Mouse (Mus musculus) layer of hippocampus, adult 9-10 months (tissue): ENCODE data around the gene Fryl.

Experiments used
- DNase-seq: peaks from one replicate; pipeline ENCODE4 v3.0.0; 2022; ENCODE audit warnings: low spot score

The Fryl gene

DNA sequence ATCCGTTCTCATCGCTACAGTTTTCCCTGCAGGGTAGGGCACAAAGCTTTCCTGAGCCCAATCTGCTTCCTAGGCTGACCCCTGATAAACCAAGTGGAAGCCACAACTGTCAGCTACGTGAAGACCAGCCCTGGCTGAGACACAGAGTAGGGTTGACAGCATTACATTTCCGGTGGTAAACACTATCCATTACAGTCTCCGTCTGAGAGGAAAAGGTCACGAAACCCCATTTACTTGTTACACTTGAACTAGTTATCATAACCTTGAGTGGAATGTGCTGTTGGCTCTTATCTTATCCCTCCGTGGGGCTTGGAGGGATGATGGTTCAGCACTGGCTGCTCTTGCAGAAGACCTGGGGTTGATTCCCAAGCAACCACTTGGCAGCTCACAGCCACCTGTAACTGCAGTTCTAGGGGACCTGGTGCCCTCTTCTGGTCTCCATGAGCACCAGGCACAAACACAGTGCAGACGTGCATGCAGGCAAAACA, 62.3 kb downstream of the Fryl start:
- DNase-seq = no peak

DNA sequence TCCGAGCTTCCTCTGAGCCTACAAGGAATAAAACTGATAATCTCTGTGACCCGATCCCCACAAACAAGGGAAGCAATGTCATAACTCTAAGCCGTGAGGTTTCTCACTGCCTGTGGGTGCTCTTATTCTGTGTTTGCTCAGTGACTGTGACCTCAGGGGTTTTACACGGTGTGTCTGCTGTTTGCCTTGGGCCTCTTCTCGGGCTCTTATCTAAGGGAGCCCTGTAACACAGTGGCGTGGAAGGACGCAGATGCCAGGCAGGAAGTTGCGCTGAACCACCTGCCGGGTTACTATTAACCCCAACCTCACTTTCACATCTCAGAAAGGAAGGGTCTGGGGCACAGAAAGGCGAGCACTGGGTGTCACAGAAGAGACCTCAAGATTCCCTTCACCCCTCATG, 62.8 kb downstream of the Fryl start:
- DNase-seq = no peak

DNA sequence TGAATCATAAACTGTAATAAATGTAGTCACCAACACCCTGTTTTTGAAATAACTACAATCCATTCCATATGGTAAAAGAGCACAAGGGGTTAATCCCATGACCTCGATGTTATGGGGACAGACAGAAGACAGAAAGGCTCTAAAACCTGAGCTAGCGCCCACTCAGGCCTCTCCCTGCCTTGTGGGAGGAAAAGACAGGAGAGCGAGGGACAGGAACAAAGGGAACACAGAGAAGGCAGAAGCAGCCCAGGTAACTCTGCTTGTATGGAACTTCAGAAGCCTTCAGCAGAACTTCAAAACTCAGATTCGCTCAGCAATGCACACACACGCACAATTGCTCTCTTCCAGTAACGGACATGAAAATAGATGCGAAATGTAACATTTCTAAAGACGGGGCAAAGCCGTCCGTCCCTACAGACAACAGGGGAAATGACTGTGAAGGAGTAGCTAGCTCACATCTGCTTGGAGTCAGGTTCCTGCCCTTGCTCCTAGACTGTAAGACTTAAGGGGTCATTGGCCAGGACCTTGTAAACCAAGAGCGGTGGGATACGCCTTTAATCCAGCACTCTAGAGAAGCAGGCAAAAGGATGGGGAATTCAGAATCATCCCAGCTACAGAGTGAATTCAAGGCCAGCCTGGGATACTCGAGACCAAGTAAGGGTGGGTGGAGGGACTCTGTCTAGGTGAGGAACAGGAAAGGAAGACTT, 63.4 kb downstream of the Fryl start:
- DNase-seq = no peak

DNA sequence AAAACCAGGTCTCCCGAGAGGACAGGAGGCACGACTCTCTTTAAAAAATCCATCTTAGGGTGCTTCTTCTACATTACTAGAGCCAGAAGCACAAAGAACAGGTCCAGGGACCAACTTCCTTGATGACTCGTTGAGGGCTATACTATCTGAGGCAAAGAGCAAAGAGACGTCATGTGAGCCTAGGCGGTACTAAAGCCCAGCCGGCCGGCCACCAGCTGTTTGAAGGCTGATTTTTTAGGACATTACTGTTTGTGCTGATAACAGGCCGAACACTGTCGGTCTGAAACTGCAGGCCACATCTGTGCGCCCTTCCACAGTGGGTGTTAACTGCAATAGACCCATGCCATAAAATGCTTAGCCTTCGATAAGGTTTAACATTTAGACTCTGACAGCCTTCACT, 64.7 kb downstream of the Fryl start:
- no peak for DNase-seq

DNA sequence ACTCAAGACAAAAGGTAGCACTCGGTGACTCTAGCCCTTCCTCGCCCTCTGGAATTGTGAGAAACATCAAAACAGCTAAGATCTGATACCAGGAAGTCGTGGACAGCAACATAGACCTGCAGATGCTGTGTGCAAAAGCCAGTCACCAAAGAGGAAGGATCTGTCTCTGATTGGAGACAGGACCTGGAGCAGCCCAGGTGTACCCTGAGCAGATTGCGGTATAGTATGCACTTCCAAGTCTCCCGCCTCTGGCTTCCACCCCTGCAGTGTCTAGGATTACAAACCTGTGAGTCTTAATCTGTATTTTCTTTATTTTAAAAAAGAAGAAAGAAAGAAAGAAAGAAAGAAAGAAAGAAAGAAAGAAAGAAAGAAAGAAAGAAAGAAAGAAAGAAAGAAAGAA, 66.3 kb downstream of the Fryl start:
- DNase-seq = no peak

DNA sequence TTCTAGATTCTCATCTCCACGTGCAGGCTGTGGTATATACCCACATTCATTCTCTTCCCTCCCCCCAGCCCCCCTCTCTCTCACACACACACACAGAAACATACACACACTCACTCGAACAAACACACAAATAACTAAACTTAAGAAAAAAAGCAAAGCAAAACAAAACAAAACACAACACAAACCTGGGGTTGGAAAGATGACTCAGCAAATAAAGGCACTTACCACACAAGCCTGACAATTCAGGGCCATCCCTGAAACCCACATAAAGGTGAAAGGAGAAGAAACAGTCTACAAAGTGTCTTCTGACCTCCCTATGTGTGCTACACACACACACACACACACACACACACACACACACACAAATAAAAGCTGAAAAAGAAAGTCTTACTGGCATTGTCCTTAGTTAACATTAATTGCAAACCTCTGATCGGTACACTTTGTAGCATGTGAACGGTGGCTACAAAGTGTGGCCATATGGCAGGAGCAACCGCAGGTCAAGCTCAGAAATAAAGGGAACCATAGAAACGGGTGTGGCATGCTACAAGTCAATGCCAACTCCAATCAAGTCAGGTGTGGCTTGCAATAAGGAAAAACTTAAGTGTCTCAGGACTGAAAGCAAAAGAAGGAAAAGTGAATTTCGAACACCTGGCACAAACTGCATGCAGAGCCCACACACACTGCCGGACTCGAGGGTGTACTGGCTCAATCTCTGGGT, 66.8 kb downstream of the Fryl start:
- DNase-seq = no peak

DNA sequence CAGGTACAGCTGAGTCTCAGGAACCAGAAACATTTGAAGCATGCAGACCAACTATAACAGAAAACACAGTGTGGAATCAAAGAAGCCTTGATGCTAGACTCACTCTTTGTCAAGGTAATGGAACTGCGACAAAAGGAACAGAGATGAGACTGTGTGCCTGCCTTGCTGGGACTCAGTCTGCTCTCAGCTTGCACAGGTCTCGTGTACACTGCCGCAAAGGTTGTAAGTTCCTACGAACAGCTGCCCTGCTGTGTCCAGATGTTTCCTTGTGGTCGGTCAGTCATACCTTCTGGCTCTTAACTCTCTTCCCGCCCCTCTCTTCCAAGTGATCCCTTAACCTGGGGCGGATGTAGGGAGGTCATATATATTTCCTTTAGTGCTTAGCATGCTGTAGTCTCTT, 67.8 kb downstream of the Fryl start:
- no peak for DNase-seq

DNA sequence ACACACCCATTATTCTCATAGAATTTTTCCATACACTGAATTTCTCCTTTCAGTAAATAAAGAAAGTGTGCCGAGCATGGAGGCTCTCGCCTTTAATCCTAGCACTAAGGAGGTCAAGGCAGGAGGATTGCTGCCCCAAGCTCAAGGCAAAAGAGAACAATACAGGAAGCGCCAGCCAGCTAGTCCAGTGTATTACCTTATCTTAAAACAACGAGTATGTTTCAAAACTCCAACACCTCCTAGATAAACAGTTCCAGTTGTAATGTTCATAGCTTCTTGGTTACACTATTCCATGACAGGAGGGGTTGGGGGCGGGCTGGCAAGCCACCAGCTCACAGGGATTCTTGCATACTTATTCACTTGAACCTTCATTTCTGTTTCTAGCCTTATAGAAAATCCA, 68.3 kb downstream of the Fryl start:
- DNase-seq = no peak

DNA sequence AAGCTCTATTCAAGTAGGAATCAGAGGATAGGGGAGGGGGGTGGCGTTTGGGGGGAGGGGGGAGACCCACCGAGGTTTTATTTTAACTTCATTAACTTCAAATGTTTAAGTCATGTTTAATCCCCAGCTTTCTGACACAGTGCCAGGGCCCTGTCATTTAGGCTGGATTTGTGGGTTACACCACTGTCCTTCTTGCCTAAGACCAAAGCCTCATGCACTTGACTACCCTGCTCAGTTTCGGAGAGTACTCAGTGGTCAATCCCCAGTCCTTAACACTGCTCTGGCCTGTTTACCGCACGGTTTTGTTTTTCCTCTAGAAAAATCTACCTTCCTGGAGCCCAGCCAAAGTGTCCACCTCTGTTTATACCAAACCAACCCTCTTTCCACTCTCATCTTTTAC, 69.5 kb downstream of the Fryl start:
- DNase-seq = no peak

DNA sequence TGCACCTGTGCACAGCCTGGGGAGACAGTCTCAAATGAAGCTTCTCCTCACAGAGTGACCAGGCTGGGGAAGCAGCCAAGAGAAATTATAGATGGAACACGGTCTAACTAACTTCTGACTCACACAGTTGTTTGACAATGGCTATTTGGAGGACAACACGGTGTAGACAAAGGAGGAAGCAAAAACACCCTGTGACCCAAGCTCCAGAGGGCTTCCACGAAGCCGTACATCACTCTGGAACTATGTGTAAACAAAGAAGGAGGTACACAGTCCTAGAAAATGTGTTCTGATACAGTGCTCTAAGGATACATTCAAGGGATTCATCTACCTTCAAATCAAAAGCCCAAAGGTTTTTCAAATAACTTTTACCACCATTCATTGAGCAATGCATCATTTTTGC, 71.0 kb downstream of the Fryl start:
- no peak for DNase-seq

DNA sequence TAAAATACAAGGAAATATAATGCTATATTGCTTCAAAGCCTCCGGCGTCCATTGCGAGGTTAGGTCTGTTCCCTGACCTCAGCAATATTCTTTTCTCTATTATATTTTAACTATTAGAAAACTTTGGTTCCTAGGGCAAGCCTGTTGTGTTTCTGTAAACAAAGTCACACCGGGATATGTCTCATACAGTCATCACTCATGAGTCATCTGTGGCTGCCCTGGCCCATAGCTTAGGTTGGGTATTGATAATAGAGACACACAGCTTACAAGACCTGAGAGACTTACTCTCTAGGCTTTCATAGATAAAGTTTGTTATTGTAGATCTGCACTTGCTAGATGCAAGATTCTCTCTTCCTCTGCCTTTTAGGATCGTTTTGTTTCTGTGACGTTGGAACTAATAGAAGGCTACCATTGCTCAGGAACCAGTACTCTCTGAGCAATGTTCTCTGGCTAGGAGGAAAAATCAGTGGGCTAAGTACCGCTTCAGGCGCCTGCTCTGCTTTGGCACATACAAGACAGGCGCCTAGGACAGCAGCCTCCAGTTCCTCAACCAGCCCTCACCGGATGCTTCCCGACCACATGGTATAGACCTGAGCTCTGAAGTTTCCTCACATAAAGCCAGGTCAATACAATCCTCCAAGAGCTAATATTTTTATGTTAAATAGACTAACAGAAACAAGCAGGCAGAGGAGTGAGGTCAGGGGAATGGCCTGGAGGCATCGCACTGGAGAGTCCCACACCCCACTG, 73.5 kb downstream of the Fryl start:
- DNase-seq = no peak

DNA sequence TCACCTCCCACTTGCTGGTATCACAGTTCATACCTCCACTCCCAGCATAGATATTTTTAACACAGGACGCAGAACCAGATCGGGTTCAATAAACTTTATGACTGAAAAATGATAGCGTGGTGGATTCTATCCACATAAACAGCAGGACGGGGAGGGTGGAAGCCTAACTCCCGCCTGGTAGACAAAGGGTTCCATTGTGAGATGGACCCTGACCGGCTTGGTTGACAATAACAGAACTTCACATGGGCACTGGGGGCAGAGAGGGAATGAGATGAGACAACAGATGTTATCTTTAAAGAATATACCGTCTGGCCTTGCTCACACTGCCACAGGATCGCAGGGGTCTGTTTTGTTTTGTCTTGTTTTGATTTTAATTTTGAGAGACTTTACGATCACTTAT, 74.2 kb downstream of the Fryl start:
- no peak for DNase-seq

DNA sequence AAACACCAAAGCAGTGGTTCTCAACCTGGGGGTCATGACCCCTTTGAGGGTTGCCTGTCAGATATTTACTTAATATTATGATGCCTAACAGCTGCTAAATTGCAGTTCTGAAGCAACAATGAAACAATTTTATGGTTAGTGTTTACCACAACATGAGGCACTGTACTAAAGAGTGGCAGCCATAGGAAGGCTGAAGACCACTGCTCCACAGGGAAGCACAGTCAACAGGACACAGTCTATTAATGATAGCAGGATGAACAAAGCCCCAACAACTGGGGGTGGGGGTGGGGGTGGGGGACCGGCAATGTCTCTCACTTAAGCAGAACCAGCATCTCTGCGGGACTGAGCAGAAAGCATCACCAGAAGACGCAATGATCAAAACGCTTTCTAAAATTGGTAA, 80.1 kb downstream of the Fryl start:
- no peak for DNase-seq

DNA sequence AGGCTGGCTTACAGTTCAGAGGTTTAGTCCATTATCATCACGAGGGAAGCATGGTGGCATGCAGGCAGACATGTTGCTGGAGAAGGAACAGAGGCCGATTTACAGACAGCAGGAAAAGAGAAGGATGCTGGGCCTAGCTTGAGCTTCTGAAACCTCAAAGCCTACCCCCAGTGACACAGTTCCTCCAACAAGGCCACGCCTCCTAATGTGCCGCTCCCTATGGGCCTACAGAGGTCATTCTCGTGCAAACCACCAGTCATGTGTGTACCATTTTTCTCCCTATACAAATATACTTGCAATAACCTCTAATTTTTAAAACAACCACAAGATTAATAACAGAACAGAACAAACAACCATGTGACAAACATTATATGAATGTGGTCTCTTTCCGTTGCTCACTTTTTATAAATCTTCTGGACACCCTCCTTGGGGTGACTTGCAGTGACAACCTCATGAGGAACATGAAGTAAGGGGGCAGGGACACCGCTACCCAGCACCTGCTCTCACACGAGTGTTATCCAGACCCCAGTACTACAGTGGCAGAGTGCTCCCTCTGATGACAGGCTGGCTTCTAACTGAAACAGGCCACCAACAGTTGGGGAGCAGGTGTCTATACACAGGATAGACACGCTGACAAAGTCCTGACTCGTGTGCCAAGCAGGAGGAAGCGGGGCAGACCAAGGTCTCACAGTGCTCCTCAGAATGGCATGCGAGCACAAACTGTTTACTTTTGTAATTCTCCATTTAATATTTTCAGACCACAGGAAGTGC, 80.9 kb downstream of the Fryl start:
- no peak for DNase-seq

DNA sequence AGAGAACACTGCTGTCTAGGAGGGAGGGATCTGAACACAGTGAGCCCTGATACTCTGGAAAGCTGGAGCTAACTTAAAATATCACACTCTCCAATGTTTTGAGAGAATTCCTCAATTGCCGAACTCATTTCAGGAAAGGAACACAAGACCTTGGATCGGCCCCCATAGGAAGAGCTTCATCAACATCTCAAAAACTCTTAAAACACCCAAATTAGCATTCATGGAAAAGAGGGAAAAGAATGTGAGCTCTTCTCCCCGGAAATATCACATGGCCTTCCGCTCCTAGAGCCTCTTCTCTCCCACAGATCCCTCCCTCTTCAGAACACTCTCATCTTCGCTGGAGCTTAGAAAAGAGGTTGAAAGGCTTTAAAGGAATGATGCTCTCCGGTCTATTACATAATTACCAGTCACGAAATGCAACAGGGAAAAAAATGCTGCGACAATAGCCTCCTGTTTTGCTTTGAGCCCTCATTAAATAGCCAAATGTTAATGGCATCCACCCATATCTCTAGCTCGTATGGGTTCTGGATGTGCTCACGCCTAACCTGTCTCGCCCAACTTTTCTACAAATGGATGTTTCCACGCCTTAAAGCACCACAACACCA, 84.4 kb downstream of the Fryl start:
- DNase-seq = no peak

DNA sequence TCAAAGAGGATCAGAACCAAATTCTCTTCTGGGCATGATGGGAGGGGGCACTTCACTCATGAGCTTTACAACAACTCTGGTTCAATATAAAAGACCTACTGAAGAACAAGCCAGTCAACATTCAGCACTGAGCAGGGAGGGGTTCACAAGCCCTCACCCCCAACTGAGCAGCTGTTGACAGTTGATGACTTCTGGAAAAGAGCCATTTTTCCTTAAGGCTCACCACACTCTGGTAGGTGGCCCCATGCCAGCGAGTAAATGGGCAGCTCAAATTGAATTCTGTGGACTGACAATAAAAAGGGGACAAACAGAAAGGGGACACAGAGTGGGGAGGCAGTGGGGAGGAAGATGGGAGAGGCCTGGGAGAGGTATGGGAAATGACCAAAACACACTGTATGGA, 85.2 kb downstream of the Fryl start:
- DNase-seq = no peak

DNA sequence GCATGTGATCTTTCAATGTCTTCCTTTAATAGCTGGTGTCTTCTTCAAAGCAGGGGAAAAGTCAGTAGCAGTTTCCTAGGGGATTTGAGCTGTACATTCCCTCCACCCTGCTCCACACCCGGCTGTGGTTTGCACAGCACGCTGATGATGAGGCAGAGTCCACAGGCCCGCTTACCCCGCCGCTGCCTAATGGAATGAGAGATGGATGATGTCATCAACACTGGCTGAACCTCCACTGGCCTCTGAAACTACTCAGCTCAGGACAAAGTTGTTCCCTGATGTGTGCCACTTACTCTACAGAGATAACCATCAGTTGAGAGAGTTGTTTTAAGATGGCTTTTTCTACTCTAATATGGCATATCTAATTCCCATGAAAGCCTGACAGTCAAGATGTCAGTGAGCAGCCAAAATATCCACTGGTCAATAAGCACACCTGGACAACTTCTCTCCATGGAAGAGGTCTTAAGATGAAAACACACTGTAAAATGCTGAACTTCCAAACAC, 87.6 kb downstream of the Fryl start:
- DNase-seq = no peak

DNA sequence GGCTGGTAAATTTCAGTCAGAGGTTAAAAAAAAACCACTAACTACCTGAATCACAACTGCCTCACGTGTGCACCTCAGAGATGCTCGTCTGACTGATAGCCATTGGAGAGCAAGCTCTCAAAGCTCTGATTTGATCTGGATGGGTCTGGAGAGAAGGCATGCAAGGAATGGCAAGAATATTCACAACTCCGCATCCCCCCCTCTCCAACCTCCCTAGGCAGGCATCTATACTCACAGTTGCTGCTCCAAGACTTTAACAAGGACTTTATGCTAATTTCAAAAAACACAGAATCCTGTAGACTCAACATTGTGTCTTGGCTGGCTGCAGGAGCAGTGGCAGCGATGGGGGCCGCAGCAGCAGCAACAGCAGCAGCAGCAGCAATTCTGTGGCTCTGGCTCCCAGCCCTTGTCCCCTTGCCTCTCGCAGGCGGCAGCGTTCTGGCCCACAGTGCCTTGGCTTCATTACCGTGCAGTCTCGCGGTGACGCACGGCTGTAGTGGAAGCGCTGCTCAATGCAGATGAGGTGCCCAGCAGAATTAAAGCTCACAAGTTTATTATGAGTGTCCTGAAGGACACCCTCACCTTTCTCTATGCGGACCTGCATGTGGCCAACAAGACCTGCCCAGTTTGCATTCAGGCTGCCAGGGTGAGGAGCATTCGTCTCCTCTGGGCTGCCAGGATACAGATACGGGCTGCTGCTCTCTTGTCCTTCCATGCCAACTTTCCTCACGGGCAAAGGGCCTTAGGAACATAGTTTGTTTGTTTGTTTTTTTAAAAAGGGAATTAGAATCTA, 88.2 kb downstream of the Fryl start:
- no peak for DNase-seq

DNA sequence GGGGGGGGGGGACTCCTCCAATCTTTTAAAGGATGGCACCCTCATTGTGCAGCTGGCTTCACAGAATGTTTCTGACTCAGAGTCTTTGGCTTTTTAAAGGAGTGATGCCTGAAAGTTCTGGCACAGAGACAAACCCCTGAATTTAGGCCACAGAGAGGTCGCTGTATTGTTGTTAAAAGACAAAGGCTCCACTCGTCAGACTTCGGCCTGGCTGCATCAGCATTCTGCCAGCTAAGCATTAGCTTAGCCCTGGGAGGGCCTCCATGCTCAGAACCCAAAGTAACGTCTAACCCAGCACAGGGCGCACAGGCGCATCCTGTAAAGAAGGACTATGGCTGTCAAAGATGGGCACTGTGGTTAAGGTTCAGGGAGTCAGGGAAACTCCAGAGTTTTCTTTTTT, 92.4 kb downstream of the Fryl start:
- DNase-seq = no peak

DNA sequence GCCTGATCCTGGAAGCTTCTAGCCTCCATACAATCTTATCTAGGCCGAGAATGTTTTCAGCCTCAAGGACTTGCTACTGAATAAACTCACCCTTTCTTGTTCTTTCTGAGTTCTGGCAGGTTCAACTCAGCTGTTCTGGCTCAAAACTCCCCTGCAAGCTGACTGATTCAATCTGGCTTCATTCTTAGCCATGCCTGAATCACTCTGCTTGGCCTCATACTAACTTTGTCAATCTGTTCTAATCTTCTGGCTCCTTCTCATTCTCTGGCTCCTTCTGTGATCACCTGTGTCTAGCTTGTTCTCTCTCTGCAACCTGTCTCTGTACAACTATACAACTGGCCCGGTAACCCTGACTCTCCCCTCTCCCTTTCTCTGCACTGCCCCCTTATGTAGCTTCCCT, 93.9 kb downstream of the Fryl start:
- no peak for DNase-seq

DNA sequence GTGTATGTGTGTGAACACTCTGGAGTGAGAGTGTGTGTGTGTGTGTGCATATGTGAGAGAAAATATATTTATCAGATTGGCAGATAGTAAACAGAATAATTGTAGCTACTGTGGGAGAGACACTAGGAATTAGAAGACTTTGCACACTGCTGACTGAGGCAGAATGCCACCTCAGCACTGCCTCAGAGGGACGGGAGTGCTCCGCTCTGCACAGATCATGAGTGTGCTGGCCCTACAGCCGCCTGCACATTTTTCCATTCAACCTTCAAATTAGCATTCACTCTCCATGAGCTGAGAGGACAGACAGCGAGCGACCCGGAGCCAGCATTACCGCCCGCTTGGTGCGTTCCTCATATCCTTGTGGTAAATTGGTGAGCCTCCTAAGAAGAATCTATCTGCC, 96.0 kb downstream of the Fryl start:
- DNase-seq = no peak
